13 mouse cellular contexts compared by ENCODE assay signal in the genomic region with DNA sequence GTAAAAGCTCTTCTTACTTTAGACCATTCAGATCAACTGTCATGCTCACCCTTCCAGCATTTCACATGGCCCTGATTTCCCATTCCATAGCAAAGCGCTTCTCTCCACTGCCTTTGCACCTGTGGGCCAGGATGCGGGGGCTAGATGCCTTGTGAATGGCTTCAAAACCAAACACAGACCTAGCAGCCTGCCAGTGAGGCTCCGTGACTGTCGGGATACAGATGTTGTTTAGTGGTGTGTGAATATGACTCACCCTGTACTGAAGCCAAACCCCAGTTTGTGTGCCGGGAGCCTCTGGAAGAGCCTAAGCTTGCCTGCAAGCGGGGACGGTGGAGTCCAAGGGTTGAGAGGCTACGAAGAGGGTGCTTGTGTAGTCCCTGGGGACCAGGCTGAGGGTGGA. TPM values are rescaled to one million over a fixed set of nuclear protein-coding genes. Genes with fewer than 3 reads are reported as not detected.
DNase-seq lines count a peak whose midpoint lies in the region; ATAC-seq and TF ChIP-seq lines count a peak whose summit lies in the region.
"Had no signal": no experiment of that assay in that cellular context is flagged by ENCODE, and none has a peak within 500 bp of the region (broad histone marks: within the 10 kb centered on the region; RNA-seq: fewer than 3 reads in every experiment).

No protein-coding gene starts in this region.

- in situ Hi-C loops in Patski (cut with MboI; ENCODE audit: low pct_unique_long_range_greater_than_20kb) = no loop called here

- 0 out of 2 replicates have a peak, but pooled peaks cover 3% of the 10 kb centered on the region for H3K4me1 ChIP-seq in intestine, embryonic 15.5 days (replicated peaks)
- H3K4me1 ChIP-seq: hindbrain, embryonic 15.5 days had no signal

- no peak overlapping the region for H3K4me2 ChIP-seq in intestine, embryonic 15.5 days (replicated peaks)
- H3K4me2 ChIP-seq: embryonic facial prominence, embryonic 13.5 days; hindbrain, embryonic 15.5 days had no signal

- no peak overlapping the region for H3K9ac ChIP-seq in intestine, embryonic 15.5 days
- H3K9ac ChIP-seq: embryonic facial prominence, embryonic 13.5 days; hindbrain, embryonic 15.5 days had no signal

- no peaks in the 10 kb centered on the region for H3K27me3 ChIP-seq in Patski
- H3K27me3 ChIP-seq in intestine, embryonic 15.5 days (replicated peaks) = no peaks in the 10 kb centered on the region
- H3K27me3 ChIP-seq: embryonic facial prominence, embryonic 13.5 days; hindbrain, embryonic 15.5 days had no signal

- DNase-seq in left cerebral cortex, adult 18-20 months (ENCODE audit: low spot score in 2 of 2) = peak; percentile 50
- DNase-seq in left cerebral cortex, postnatal 10 days (ENCODE audit: extremely low spot score in 1 of 2, low spot score in 2 of 2) = no peak
- DNase-seq in Patski (ENCODE audit: low read depth, low spot score) = peak; percentile 31
- DNase-seq in right cerebral cortex, adult 2 months (ENCODE audit: low spot score in 2 of 2) = peak; percentile 48 to 55
- DNase-seq in adrenal gland, postnatal 10 days = no peak
- no peak for DNase-seq in cerebellum, adult 8-10 months
- no peak for DNase-seq in spleen, postnatal 14 days (ENCODE audit: low spot score in 2 of 2)
- DNase-seq: adrenal gland, postnatal 14 days; cerebellum, postnatal 36 days had no signal

- CTCF ChIA-PET in Patski (lab: Charles Lee) = interaction anchor here (1.4 kb wide), 1 partner anchor 77 kb away, joined by 3 read pairs; no protein-coding TSS in a partner anchor

- no peak overlapping the region for H3K27ac ChIP-seq in intestine, embryonic 15.5 days
- H3K27ac ChIP-seq: embryonic facial prominence, embryonic 13.5 days; hindbrain, embryonic 15.5 days had no signal

- TF ChIP-seq CTCF in Patski (IDR thresholded peaks at IDR 0.05) = no peak

- H3K36me3 ChIP-seq in intestine, embryonic 15.5 days = no peaks in the 10 kb centered on the region
- H3K36me3 ChIP-seq: hindbrain, embryonic 15.5 days had no signal

- H3K4me3 ChIP-seq in intestine, embryonic 15.5 days (replicated peaks) = no peak overlapping the region
- H3K4me3 ChIP-seq: embryonic facial prominence, embryonic 13.5 days; hindbrain, embryonic 15.5 days had no signal

- peak; percentile 53 for ATAC-seq in Patski
- peak; percentile 50; the same call in 1 of the 2 replicates for ATAC-seq in intestine, embryonic 15.5 days
- ATAC-seq: forebrain, embryonic 14.5 days had no signal

- intact Hi-C loops in left cerebral cortex, postnatal 10 days (cut with DNase I) = no loop called here

- 75% methylated on average over 8 of the region's 8 CpGs for WGBS in intestine, embryonic 15.5 days

- POLR2A ChIA-PET in Patski (lab: Charles Lee) = no interaction called here

- no peaks in the 10 kb centered on the region for H3K9me3 ChIP-seq in intestine, embryonic 15.5 days
- H3K9me3 ChIP-seq: embryonic facial prominence, embryonic 13.5 days; hindbrain, embryonic 15.5 days had no signal

RNA-seq across cellular contexts. Expression of a gene that starts 21.6 kb away (rescaled TPM):
- under 1 TPM; 0.37 to 0.40 TPM for total RNA-seq in left cerebral cortex, adult 18-20 months (2021)
- 1 to 10 TPM in 1 of 2 experiments, under 1 TPM in 1; 0.84 to 1.3 TPM for total RNA-seq in left cerebral cortex, postnatal 10 days (2021)
- 259 TPM for polyA plus RNA-seq in Patski (2021)
- 16.4 and 20.0 TPM in 2 replicates for polyA plus RNA-seq in intestine, embryonic 15.5 days (2015; fragmentation: Nextera tagmentation; extraction: Ambion mirVana)
- 100 to 1,000 TPM; 190 to 302 TPM for total RNA-seq in adrenal gland, postnatal 10 days (2021)

Comparison
In these comparisons a context has a peak if more than half of its experiments do, and no peak if none do; other contexts are left out.
1. DNase-seq: peak in left cerebral cortex, adult 18-20 months (2 of 2), Patski (single experiment) and right cerebral cortex, adult 2 months (2 of 2); none in left cerebral cortex, postnatal 10 days (0 of 2), adrenal gland, postnatal 10 days (single experiment), cerebellum, adult 8-10 months (single experiment) and spleen, postnatal 14 days (0 of 2).
2. RNA of a gene that starts 21.6 kb away (total RNA-seq): 190 to 302 TPM in adrenal gland, postnatal 10 days; 0.84 to 1.3 TPM in left cerebral cortex, postnatal 10 days and 0.37 to 0.40 TPM in left cerebral cortex, adult 18-20 months; every median in the first group is over 10 times any median in the second.